Mouse (Mus musculus) ES-Bruce4 (cell line): ENCODE data around the gene Rrp12.

Experiments
- CTCF ChIP-seq: IDR thresholded peaks from one replicate; pipeline ENCODE4 v1.8.1; 2011; ENCODE audit warnings: low read depth, low read length
- POLR2A ChIP-seq: IDR thresholded peaks from one replicate; pipeline ENCODE4 v1.8.1; 2011; ENCODE audit warnings: low read length; ENCODE audit not compliant: insufficient read depth

GRCm38 (mm10) chr19:41898860-41899259 lies 2.9 kb upstream of the Rrp12 start:
- TF ChIP-seq POLR2A (no peak), CTCF (peak; percentile 0)
